Mouse (Mus musculus) lung, postnatal 10 days (tissue): ENCODE measurements around the gene Krt88.

Source experiments
- DNase-seq: peaks from one replicate; pipeline ENCODE4 v3.0.0; 2021

Krt88 gene

DNA sequence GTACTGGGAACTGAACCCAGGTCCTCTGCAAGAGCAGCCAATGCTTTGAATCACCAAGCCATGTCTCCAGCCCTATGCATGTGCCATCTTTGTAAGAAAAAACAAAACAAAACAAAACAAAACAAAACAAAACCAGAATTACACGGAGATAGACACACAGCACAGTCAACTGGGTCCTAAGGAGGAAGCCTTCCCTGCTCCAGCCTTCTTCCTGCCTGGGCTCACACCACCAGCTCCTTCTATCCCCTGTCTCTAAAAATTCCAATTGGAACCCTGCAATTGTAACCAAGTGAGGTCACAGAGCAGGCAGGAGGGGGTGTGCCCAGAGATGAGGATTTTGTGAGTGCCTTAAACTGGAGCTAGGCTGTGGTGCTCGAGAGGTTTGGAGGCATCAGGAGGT lies at the start of gene Krt88:
Krt88 (plus strand) TSS at position 301 of the 400 bp plus-strand sequence.
- DNase-seq = no peak

DNA sequence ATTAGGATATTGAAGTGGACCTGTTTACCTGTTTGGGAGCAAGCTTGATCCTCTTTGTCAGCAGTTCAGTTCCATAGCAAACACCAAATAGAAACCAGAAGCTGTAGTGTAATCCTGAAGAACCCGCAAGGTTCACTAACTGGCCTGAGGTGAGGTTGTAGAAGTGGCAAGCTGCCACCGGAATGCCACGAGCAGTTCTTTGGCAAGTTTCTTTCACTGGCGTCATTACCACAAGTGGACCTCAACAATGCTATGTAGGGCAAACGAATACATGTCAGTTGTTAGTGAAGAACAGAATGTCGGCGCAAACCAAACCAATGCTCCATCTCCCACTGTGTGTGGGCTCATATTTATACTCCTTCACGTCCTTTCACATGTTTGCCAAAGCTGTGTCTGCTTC lies 49.3 kb upstream of the Krt88 start:
- peak; percentile 65 for DNase-seq

DNA sequence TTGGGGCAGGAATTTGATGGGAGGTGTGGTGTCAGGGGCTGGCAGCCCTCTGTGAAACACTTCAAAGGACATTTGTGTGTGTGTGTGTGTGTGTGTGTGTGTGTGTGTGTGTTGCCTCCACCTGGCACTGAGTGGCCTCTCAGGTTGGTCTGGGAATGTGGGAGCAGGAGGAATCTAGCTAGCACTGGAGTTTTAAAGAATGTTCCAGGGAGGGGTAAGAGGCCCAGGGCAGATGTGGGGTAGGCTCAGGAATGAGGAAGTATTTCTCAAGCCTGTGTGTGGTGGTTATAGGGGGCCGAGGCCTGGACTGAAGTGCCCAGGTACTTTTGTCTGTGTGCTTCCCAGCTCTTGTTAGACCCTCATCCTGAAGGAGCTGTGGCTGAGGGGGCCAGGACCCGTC lies 36.8 kb upstream of the Krt88 start, which contains the start of gene Krt7:
Krt7 (plus strand) TSS at position 269 of the 400 bp plus-strand sequence.
- DNase-seq = peak; percentile 73

DNA sequence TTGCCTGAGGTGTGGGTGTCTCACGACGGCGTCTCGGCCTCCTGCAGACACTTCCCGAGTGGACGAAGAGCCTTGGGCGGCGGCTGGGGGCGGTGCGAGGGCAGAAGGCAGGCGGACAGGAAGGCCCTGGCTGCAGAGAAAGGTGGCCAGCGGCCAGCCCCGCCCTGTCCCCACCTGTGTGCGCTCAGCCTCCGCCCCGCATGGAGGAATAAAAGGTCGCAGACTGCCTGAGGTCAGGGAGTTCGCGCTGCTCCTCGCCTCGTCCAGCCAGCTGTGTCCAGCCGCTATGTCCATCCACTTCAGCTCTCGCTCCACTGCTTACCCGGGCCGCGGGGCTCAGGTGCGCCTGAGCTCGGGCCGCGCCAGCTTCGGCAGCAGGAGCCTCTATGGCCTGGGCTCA lies 35.4 kb upstream of the Krt88 start:
- peak; percentile 77 for DNase-seq

DNA sequence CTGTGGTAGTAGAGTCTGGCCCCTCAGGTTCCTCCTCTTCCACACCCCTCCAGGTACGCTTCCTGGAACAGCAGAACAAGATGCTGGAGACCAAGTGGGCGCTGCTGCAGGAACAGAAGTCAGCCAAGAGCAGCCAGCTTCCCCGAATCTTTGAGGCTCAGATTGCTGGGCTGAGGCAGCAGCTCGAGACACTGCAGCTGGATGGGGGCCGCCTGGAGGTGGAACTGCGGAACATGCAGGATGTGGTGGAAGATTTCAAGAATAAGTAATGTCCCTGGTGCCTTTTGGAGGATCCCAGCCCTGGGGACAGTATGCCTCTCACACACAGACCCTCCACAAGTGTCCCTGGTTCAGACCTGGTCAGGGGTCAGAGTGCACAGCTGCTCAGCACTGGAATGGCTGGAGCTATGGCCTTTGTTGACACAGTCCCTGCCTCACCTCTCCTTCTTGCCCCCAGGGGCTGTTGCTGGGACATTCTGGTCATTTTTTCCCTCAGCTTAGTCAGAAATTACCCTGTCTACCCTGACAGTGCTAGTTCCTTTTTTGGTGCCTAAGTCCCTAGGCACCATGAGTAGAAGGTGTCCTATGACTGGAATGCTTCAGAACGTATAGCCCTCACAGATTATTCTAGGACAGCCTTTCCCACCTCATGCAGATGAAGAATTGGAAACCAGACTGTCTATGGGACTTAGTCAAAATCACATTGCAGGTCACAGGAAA lies 33.5 kb upstream of the Krt88 start:
- DNase-seq = peak; percentile 35

DNA sequence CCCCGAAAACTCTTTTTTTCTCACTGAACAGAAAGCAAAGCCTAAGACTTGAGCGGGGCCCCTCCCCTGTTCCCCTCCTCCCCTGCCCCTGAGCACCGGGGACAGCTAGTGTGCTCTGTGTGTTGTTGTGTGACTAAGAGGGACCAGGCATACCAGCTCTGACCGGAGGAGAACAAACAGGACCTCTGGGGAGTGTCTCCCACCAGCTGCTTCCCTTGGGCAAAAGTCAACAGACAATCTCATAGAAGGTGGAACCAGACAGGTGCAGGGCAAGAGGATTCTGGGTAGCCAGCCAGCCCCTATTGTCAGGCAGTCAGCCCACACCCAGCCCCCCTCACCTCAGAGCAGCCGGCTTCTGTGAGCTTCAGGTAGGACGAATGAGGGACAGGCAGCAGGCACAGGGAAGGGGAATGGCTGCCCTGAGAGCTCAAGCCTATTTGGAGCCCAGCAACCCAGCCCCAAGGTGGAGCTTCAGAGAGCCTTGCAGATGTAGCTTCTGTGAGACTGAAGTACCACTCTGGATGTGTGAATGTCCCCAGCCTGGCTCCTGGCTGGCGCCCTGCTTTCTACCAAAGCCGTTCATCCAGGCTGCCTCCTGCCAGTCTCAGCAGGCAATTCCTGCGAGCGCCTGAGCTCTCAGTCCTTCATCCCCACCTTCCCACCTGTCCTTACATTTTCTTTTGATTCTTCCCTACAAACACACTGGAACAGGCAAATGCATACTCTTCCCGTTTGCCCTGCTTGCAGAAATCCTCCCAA lies 32.6 kb upstream of the Krt88 start:
- no peak for DNase-seq

DNA sequence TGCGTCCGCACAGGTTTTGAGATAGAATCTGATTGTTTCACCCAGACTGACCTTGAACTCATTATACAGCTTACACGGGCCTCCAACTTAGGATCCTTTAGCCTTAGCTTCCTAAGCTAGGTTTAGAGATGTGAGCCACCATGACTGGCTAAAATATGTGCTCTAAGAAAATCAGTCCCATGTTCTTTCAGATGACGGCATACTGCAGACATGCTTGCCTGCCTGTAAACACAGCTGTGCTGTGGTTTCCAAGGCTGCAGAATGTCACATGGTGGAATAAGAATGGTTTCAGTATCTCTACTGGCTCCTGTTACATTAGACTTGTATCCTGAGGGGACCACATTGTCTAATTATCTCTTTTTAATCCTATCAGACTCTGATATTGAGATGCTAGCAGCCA lies 28.6 kb upstream of the Krt88 start:
- DNase-seq = no peak

DNA sequence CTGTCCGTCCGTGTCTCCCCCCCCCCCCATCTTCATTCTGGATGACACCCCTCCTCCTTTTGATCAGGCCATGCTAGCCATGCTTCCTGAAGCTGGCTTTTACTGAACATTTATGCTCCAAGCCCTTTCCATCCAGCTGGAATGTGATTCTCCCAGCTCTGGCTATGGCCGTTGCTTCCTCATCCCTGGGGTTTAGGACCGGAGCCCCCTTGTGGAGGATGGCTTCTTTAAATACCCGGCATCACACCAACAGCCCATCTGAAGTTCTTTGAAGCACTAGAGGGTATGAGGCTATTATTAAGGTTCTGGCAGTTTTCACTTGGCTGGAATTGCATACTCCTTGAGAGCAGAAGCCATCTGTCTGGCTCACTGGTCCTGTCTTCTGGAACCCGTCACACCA lies 26.6 kb upstream of the Krt88 start:
- peak; percentile 67 for DNase-seq

DNA sequence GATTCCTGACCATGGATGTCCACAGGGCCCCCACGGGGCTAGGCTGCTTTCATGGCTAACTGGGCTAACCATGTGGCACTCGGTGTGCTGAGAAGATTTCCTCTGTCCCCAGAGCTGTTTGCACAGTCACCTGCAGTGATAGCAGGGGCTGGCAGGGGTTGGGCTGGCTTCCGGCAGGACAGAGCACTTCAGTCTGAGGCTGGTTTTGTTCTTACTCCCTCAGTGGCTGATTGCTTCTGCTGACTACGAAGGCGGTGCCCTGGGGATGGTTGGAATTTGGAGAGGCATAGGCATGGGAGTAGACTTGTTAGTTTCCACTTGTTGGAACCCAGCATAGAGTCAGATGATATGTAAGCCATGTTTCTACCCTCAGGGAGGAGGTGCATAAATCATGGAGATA lies 22.6 kb upstream of the Krt88 start:
- peak; percentile 43 for DNase-seq

DNA sequence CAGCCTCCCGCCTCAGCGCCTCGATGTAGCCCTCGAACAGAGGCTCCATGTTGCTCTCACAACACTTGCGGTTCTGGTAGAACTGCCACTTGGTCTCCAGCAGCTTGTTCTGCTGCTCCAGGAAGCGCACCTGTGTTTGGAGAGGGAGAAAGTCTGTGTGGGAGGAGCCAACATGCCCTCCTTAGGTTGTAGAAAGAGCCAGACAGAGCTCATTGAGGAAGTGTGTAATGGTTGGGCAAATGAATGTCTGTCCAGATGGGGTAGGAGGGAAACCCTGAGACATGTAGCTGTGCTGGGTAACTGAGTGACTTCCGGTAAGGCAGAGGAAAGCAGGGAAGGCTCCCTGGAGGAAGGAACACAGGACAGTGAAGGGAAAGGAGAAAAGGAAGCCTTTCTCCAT lies 10.9 kb upstream of the Krt88 start:
- no peak for DNase-seq

DNA sequence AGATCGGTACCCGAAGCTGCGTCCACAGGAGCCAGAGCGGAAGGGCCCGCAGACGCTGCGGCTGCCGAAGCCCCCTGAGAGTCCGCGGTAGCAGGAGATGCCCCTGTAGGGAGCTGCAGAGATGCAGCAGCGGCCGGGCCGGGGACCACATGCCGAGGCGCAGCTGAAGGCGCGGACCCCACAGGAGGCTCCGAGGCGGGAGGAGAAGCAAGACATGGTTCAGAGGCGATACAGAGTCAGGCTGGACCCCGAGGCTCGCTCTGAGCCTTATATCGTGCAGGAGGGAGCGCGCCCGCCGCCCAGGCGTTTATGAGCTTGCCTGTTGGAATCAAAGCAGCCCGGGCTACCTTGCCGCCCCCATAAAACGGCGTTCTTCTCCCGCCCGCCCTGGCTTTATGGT lies 9.0 kb upstream of the Krt88 start, which contains the start of gene Krt87:
Krt87 (minus strand) TSS at position 250 of the 400 bp plus-strand sequence.
- DNase-seq = no peak

DNA sequence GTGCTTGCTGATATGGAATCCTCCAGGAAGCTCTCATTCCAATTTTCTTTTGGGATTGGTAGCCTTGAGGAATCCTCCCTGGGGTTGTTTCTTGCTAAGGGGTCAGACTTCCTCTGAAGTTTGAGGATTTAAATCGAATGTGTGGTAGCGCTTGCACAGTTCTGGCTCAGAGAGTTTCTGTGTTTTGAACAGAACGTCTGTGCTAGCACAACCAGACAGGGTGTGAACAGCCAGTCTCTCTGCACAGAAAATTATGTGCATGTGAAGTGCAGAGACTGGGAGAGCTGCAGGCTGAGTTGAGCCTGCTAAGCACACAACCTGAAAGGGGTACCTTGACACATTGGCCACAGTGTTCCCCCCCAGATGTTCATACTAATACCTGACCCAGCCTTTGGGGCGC lies 6.7 kb upstream of the Krt88 start:
- DNase-seq = no peak

DNA sequence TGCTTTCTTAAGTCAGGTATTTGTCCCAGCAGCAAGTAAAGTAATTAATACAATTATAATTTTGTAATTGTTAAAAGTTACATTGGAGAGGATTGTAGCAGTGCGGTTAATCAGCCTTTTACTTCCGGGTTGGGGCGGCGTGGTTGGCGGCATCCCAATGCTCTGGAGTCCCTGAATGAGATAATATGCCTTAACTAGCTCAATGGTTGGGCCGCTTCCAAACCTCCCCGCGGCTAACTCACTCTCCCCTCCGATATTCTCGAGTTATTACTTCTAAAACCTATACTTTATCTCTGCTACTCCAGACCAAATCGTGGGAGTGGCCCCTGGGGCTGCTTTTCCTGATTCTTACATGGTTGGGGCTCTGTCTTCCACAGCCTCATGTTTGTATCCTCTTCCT lies 972 bp upstream of the Krt88 start:
- DNase-seq = no peak

DNA sequence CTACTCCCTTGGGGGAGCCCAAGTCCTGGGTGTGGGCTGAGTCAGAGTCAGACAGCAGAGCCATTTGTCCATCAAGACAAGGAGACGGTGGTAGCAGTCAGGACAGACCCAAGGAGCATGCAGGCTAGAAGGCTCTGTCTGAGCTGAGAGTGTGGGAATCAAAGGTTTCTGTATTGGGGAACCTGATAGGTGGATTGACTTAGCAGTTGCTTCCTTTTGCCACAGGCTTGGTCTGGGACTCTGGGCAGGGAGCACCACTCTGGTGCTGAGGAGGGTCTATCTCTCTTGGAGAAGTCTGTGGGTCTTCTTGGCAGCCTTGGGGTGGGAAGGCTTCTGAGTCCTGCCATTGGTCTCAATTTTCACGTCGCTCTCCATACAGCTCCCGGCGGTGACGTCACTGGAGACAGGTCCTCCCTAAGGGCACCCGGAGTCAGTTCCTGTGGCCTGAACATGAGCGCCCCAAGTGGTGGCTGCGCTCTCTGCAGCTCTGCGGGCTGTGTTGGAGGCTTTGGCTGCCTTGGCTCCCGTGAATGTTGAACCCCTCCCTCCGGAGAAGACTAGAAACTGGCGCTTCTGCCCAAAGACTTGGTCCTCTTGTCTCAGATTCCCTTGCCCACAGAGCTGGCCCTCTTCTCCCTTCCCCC lies 5.7 kb downstream of the Krt88 start:
- DNase-seq = peak; percentile 89

DNA sequence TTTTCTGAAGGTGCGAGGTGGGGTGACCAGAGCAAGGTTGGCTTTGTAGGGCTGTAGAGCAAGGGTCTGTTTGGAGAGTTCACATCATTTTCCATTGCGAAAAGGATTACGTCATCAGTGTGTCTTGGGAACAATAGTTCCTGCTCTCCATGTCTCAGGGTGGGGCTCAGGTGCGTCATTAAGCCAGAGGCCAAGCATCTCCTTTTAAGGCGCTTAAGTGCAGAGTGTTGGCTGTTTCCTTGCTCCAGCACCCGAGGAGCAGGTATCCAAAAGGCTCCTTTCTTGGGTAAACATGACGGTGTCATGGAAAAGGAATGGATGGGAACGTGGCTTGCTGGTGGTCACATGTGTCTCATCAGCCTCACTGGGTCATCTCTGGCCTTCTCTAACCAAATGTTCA lies 7.2 kb downstream of the Krt88 start:
- DNase-seq = no peak

DNA sequence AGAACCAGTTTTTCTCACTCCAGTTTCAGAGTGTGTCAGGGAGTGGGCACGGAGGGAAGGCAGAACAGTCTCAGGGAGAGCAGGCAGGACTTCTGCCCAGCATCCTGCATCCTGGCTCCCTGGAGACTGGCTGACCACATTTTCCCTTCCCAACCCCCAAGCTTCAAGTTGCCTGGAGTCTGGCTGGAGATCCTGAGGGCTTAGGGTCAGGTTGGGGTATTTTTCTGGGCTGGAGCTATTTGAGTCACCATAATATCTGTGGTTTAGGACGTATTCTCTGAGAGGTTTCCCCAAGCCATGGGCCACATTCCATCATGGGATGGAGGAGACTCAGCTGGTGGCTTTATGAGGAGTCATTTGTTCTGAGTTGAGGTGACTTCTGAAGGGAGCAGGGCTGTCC lies 7.7 kb downstream of the Krt88 start:
- DNase-seq = no peak

DNA sequence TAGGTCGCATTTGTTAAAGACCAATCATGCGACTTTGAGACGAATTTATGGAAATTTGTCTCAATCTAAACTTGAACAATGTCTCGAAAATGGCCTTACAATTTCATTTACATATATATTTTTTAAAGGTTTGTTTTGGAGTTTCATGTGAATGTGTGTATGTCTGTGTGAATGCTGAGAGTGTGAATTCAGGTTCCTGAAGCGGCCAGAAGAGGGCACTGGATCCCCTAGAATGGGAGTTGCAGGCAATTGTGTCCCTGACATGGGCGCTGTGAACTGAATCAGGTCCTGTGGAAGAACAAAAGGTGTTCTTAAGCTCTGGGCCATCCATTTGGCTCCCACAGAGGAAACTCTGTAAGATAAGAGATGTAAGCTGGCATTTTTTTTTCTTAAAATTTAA lies 8.3 kb downstream of the Krt88 start:
- no peak for DNase-seq

DNA sequence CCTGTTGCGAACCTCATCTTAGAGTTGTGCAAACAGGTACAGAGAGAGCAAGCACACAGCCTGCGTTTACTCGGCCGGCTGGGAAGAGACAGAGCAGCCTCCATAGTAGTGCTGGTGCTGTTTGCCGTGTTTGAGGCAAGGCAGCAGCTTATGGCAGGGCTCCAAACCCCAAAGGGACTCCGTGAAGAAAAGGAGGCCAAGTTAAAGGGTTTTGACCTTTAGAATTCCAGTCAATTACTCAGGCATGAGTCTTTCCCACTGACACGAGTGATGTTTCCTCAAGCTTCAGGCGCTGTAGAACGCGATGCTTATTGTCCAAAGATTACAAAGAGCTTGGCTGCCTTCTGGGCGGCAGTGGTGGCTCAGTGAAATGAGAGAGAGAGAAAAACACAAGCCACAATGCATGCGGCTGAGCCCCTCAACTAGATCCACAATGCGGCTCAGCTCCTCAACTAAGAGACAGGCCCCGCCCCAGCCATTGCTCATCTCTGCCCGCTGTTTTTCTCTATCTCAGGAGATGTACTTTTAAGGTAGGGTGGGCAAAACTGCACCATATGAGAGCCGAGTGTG lies 10.9 kb downstream of the Krt88 start:
- DNase-seq = no peak

DNA sequence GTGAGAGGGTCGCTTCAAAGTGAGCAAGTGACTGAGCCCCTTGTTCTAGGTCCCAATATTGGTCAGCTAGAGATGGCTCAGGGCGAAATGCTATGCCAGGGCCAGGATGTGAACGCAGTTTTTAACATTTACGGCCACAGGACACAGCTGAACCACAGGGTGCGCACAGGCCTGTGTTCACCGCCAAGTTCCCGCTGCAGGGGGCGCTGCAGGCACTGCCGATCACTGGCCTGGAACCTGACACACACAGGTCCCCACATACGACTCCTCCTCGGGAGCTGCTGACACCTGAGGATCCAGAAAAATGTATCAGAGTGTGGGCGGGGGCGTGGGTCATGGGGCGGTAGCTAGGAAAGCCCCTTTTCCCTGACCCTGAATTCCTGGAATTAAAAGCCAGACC lies 11.7 kb downstream of the Krt88 start:
- no peak for DNase-seq

DNA sequence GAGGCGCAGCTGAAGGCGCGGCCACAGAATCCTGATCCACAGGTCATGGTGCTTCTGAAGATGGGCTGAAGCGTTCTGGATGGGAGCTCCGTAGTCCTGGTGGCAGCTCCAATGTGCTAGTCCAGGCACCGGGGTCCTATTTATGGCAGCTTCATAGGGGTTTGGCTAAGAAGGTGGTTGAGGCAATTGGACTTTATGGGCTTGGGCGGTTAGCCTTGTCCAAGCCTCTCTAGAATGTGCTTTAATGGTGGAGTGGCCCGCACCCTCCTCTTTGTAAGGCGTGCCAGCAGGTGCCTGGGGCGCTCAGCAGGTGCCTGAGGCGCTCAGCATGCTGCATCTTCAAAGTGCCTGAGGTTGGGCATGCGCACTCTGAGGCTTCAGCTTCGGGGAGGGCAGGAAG lies 16.1 kb downstream of the Krt88 start, which contains the start of gene Krt81:
Krt81 (minus strand) TSS at position 101 of the 400 bp plus-strand sequence.
- DNase-seq = no peak

DNA sequence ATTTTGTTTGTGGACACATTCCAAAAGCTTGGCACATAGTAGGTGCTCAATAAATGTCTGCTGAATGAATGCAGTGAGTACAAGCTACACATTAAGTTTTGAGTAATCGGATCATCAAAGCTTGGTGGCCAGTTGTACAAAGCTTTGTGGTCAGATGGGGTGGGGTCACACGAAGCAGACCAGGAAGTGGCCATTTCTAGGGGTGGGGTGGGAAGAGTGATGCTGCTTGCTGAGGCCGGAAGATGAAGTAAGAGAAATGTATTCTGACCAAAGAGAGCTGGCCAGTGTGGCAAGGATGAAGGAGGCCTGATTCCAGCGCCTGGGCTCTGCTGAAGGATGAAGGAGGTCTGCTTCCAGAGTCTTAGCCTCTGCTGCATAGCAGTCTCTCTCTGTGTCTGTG lies 21.5 kb downstream of the Krt88 start:
- DNase-seq = no peak

DNA sequence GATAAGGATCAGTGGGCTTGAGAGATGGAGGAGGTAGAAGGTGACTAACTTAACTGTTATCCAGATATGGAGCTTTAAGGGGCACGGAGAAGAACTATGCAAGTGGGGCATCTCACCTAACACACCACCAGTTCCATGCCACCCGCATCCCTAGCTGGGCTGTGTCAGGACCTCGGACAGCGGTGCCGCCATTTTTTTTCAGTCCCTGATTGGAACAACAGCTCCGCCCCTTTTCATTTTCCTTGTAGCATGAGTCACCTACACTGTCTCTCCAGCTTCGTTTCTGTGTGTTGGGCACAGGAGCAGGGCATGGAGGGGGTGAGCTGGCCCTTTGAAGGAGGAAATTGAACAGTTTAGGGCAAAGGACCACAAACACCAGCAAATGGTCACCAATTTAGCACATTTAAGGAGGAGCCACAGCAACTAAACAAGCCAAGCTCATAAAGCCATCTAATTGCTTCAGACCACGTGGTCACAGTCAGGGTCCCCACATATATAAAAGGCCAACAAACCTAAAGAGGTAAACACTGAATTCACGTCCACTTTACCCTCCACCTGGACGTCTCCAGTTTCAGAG lies 25.5 kb downstream of the Krt88 start, which contains the start of gene Krt86:
Krt86 (plus strand) TSS at position 527 of the 577 bp plus-strand sequence.
- DNase-seq = peak; percentile 60
